Mouse (Mus musculus): Measurements from ENCODE around the gene Tbc1d9b. TPM values are rescaled to one million over a fixed set of nuclear protein-coding genes. Genes with fewer than 3 reads are reported as not detected.

Tbc1d9b gene
- total RNA-seq, 2 experiments from 2014 or later, result 103 to 106 TPM

GRCm38 (mm10) chr11:50206037-50206436 lies 74.8 kb downstream of the Tbc1d9b start:
- no peak for DNase-seq (ENCODE audit: extremely low spot score in 1 of 2, low spot score in 1 of 2)

GRCm38 (mm10) chr11:50207344-50207743 lies 76.1 kb downstream of the Tbc1d9b start:
- no peak for DNase-seq (ENCODE audit: extremely low spot score in 1 of 2, low spot score in 1 of 2)

GRCm38 (mm10) chr11:50208039-50208438 lies 76.8 kb downstream of the Tbc1d9b start:
- DNase-seq (ENCODE audit: extremely low spot score in 1 of 2, low spot score in 1 of 2), result no peak

- peak; percentile 67 to 76 for DNase-seq (ENCODE audit: extremely low spot score in 1 of 2, low spot score in 1 of 2)
Observed at GRCm38 (mm10) chr11:50210101-50210504, 78.9 kb downstream of the Tbc1d9b start.

- DNase-seq (ENCODE audit: extremely low spot score in 1 of 2, low spot score in 1 of 2), result peak; percentile 79 to 90
Observed at GRCm38 (mm10) chr11:50210505-50211151, 79.4 kb downstream of the Tbc1d9b start, which contains the start of the genes Sqstm1 and Mgat4b. Gene Sqstm1, minus strand, starts transcription at chr11:50210827. Gene Mgat4b, plus strand, starts transcription at chr11:50210890.

GRCm38 (mm10) chr11:50211322-50212059 lies 80.3 kb downstream of the Tbc1d9b start:
- no peak for DNase-seq (ENCODE audit: extremely low spot score in 1 of 2, low spot score in 1 of 2)

GRCm38 (mm10) chr11:50212060-50212739 lies 81.0 kb downstream of the Tbc1d9b start:
- no peak for DNase-seq (ENCODE audit: extremely low spot score in 1 of 2, low spot score in 1 of 2)

GRCm38 (mm10) chr11:50212848-50213758 lies 81.9 kb downstream of the Tbc1d9b start:
- DNase-seq (ENCODE audit: extremely low spot score in 1 of 2, low spot score in 1 of 2), result no peak

GRCm38 (mm10) chr11:50214631-50215030 lies 83.4 kb downstream of the Tbc1d9b start:
- no peak for DNase-seq (ENCODE audit: extremely low spot score in 1 of 2, low spot score in 1 of 2)

GRCm38 (mm10) chr11:50215633-50216032 lies 84.4 kb downstream of the Tbc1d9b start:
- no peak for DNase-seq (ENCODE audit: extremely low spot score in 1 of 2, low spot score in 1 of 2)

GRCm38 (mm10) chr11:50216724-50217366 lies 85.6 kb downstream of the Tbc1d9b start:
- no peak for DNase-seq (ENCODE audit: extremely low spot score in 1 of 2, low spot score in 1 of 2)

GRCm38 (mm10) chr11:50217811-50218210 lies 86.6 kb downstream of the Tbc1d9b start:
- DNase-seq (ENCODE audit: extremely low spot score in 1 of 2, low spot score in 1 of 2), result no peak

- no peak for DNase-seq (ENCODE audit: extremely low spot score in 1 of 2, low spot score in 1 of 2)
Observed at GRCm38 (mm10) chr11:50219833-50220232, 88.6 kb downstream of the Tbc1d9b start.

Other genes with a start within 250 kb of the Tbc1d9b start
- gene Rasgef1c, start 229.6 kb upstream of the Tbc1d9b start, total RNA-seq (2021), result 1 to 10 TPM; 1.9 to 2.3 TPM
- gene Rnf130, start 106.0 kb upstream of the Tbc1d9b start, total RNA-seq (2021), result 10 to 100 TPM; 80.3 to 81.6 TPM
- 10 to 100 TPM; 15.1 to 16.2 TPM for gene Mrnip, start 43.0 kb downstream of the Tbc1d9b start, total RNA-seq (2021)
- gene Sqstm1, start 79.4 kb downstream of the Tbc1d9b start, total RNA-seq (2021), result 100 to 1,000 TPM; 421 to 453 TPM
- gene Mgat4b, start 79.5 kb downstream of the Tbc1d9b start, total RNA-seq (2021), result 100 to 1,000 TPM; 108 to 113 TPM
- 10 to 100 TPM in 1 of 2 experiments, 1 to 10 TPM in 1; 8.8 to 11.2 TPM for gene Ltc4s, start 107.2 kb downstream of the Tbc1d9b start, total RNA-seq (2021)
- gene Maml1, start 160.9 kb downstream of the Tbc1d9b start, total RNA-seq (2021), result 10 to 100 TPM; 10.4 to 11.6 TPM
- gene Canx, start 194.3 kb downstream of the Tbc1d9b start, total RNA-seq (2021), result 100 to 1,000 TPM; 390 to 437 TPM
- gene Cby3, start 223.1 kb downstream of the Tbc1d9b start, total RNA-seq (2021), result under 1 TPM in 1 of 2 experiments, not detected in 1; 0.42 TPM
- gene Hnrnph1, start 245.6 kb downstream of the Tbc1d9b start, total RNA-seq (2021), result 100 to 1,000 TPM; 241 to 264 TPM